Mouse (Mus musculus) heart, embryonic 12.5 days (tissue): ENCODE measurements around the gene F2r. TPM values are rescaled to one million over a fixed set of nuclear protein-coding genes. Genes with fewer than 3 reads are reported as not detected.
A peak's percentile ranks its signal among the peaks of the same experiment; 100 is the strongest.

Experiments used
- ATAC-seq: fragments of 200-750 bp; cut with Nextera tagmentation; 2 replicates; pipeline ENCODE4 v1.8.0; 2017; ENCODE audit warnings: moderate TSS enrichment, moderate library complexity; ENCODE audit not compliant: insufficient number of reproducible peaks, low FRiP score
- H3K27ac ChIP-seq: fragments of 300-500 bp; sonication (generic); 2 replicates; pipeline ENCODE4 v1.5.1; 2016; ENCODE audit warnings: mild to moderate bottlenecking, moderate library complexity; ENCODE audit not compliant: poor library complexity, severe bottlenecking
- H3K27me3 ChIP-seq: fragments of 300-500 bp; sonication (generic); replicated peaks from 2 replicates; pipeline ENCODE4 v1.6.1; 2016; ENCODE audit warnings: mild to moderate bottlenecking, moderate library complexity
- H3K36me3 ChIP-seq: fragments of 300-500 bp; sonication (generic); 2 replicates; pipeline ENCODE4 v1.6.1; 2016; ENCODE audit warnings: mild to moderate bottlenecking, moderate library complexity
- H3K4me1 ChIP-seq: fragments of 300-500 bp; sonication (generic); replicated peaks from 2 replicates; pipeline ENCODE4 v1.6.1; 2016; ENCODE audit warnings: mild to moderate bottlenecking
- H3K4me2 ChIP-seq: fragments of 300-500 bp; sonication (generic); 2 replicates; pipeline ENCODE4 v1.6.1; 2016; ENCODE audit warnings: mild to moderate bottlenecking, moderate library complexity
- H3K4me3 ChIP-seq: fragments of 300-500 bp; sonication (generic); 2 replicates; pipeline ENCODE4 v1.5.1; 2016; ENCODE audit warnings: mild to moderate bottlenecking
- H3K9ac ChIP-seq: fragments of 300-500 bp; sonication (generic); 2 replicates; pipeline ENCODE4 v1.6.1; 2016; ENCODE audit warnings: mild to moderate bottlenecking, moderate library complexity
- H3K9me3 ChIP-seq: fragments of 300-500 bp; sonication (generic); replicated peaks from 2 replicates; pipeline ENCODE4 v1.6.1; 2016; ENCODE audit warnings: mild to moderate bottlenecking, moderate library complexity
- WGBS: fragments of 180-500 bp; shearing (Covaris S2); methylation state at CpG from one replicate; pipeline ENCODE4 v1.1.7; 2016; 5-methylcytosine and 5-hydroxymethylcytosine counted together
- polyA plus RNA-seq: library from polyadenylated mRNA; unstranded; fragments of >200 nt; fragmentation: Nextera tagmentation; extraction: Ambion mirVana; gene quantifications from 2 replicates; pipeline ENCODE4 v1.2.1, GENCODE M21; 2016

The F2r gene
- polyA plus RNA-seq, 1 experiment from 2014 or later = 184 TPM

- no peaks in the 10 kb centered on the region for H3K36me3 ChIP-seq
- H3K27ac ChIP-seq = no peak overlapping the region
- ATAC-seq = no peak
- no peak overlapping the region for H3K4me3 ChIP-seq
- H3K4me1 ChIP-seq = no peaks in the 10 kb centered on the region; the same call in 1 of the 2 replicates
- no peak overlapping the region for H3K4me2 ChIP-seq
- 95% methylated on average over 3 of the region's 3 CpGs for WGBS
- H3K9ac ChIP-seq = no peak overlapping the region
- peaks cover 10% of the 10 kb centered on the region; the same call in 1 of the 2 replicates for H3K9me3 ChIP-seq
- H3K27me3 ChIP-seq = no peaks in the 10 kb centered on the region
Measured at GRCm38 (mm10) chr13:95568336-95568735, 50.0 kb downstream of the F2r start.

DNA sequence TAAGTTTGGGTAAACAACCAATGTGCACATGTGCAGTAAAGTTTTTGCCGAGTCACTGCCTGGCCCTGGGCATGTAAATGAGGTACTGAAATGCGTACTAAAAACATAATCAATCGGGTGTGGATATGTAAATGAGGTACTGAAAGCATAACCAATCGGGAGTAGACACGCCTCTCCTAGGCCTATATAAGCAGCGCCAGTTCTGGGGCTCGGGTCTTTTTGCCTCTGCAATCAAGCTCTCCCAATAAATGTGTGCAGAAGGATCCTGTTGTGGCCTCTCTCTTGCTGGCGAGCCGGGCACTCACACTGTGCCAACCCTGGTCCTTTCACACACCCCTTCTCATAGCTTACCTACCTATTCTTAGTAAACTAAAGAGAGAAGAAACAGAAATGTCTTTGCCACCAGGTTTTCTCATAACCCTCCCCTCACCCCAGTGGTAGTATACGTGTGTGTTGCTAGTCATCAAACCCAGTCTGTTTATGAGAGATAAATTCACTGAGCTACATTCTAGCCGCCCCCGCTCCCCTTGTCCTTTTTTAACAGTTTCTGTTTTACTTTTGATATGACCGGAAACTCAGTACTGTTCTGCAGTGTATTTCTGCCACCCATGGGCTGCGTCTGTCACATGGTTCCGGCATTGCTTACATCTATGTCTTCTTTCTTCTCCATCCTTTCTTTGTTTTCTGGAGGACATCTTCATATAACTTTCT, 51.3 kb downstream of the F2r start:
- 84% methylated on average over 15 of the region's 15 CpGs for WGBS
- Histone ChIP-seq H3K9me3 (peaks cover 10% of the 10 kb centered on the region; the same call in 1 of the 2 replicates), H3K9ac (no peak overlapping the region)

DNA sequence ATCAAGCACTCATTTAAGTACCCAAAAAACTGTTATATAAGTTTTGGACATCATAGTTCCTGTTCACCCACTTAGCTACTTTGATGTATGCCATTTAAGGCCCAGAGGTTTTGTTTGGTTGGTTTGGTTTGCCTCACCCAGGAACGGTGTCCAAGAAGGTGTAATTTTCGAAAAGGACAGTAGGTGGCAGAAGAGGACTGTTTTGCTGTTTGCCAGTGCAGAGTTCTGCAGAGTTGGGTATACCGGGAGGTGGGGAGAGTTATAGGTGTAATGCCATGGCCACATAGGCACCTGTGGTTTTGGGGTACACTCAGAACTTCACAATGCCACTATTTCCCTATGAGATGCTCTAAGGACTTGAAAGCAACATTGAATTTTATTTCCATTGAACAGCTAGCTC, 54.6 kb downstream of the F2r start:
- peaks cover 7% of the 10 kb centered on the region; the same call in 1 of the 2 replicates for H3K9me3 ChIP-seq
- H3K27me3 ChIP-seq = no peaks in the 10 kb centered on the region
- no peak overlapping the region for H3K9ac ChIP-seq
- H3K27ac ChIP-seq = no peak overlapping the region
- ATAC-seq = peak; percentile 62; the same call in 1 of the 2 replicates
- no peaks in the 10 kb centered on the region for H3K36me3 ChIP-seq
- peaks cover 7% of the 10 kb centered on the region for H3K4me1 ChIP-seq
- H3K4me3 ChIP-seq = no peak overlapping the region
- no peak overlapping the region for H3K4me2 ChIP-seq
- 3% methylated on average over 3 of the region's 3 CpGs for WGBS

More for the DNA sequence above, 51.3 kb downstream of the F2r start:
- H3K4me3 ChIP-seq = no peak overlapping the region
- no peak overlapping the region for H3K27ac ChIP-seq
- no peaks in the 10 kb centered on the region for H3K27me3 ChIP-seq
- H3K36me3 ChIP-seq = no peaks in the 10 kb centered on the region
- H3K4me1 ChIP-seq = peaks cover 7% of the 10 kb centered on the region
- H3K4me2 ChIP-seq = no peak overlapping the region
- no peak for ATAC-seq

- Histone ChIP-seq H3K4me1 (peaks cover 7% of the 10 kb centered on the region), H3K36me3 (no peaks in the 10 kb centered on the region), H3K4me2 (0 out of 2 replicates have a peak overlapping the region, but pooled peaks have one; percentile 12), H3K9me3 (peaks cover 3% of the 10 kb centered on the region; the same call in 1 of the 2 replicates), H3K4me3 (no peak overlapping the region), H3K27ac (no peak overlapping the region), H3K27me3 (no peaks in the 10 kb centered on the region), H3K9ac (peak overlapping the region; percentile 5; the same call in 1 of the 2 replicates)
- peak; percentile 13; the same call in 1 of the 2 replicates for ATAC-seq
- 35% methylated on average over 10 of the region's 10 CpGs for WGBS
Measured at GRCm38 (mm10) chr13:95563066-95563610, 55.1 kb downstream of the F2r start.

DNA sequence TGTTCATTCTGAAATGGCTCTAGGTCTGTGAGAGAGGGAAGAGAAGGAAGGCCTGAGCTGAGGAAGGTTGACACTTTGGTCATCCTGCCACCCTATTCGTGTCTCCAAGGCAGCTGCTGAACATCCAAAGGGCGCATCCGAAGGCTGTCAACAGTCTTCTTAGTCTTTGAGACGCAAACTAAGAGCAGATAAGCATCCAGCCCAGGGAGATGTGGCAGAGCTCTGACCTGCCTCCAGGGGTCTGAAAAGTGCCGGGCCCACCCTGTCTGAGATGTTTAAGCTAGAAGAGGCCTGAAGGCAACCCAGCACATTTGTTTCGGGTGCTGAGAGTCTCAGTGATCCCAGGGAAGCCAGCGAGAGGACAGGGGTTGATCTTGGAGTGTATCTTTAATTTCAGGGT, 61.0 kb downstream of the F2r start:
- Histone ChIP-seq H3K4me3 (no peak overlapping the region), H3K4me1 (no peaks in the 10 kb centered on the region), H3K27ac (no peak overlapping the region), H3K9ac (no peak overlapping the region), H3K36me3 (no peaks in the 10 kb centered on the region), H3K27me3 (no peaks in the 10 kb centered on the region), H3K4me2 (no peak overlapping the region), H3K9me3 (no peaks in the 10 kb centered on the region)
- ATAC-seq = no peak
- 47% methylated on average over 7 of the region's 7 CpGs for WGBS

GRCm38 (mm10) chr13:95553885-95554492, 64.3 kb downstream of the F2r start:
- Histone ChIP-seq H3K27me3 (no peaks in the 10 kb centered on the region), H3K9ac (no peak overlapping the region), H3K36me3 (no peaks in the 10 kb centered on the region), H3K9me3 (no peaks in the 10 kb centered on the region), H3K27ac (no peak overlapping the region), H3K4me3 (no peak overlapping the region), H3K4me1 (peaks cover 5% of the 10 kb centered on the region; the same call in 1 of the 2 replicates), H3K4me2 (no peak overlapping the region)
- 82% methylated on average over 11 of the region's 11 CpGs for WGBS
- ATAC-seq = no peak

Other genes with a start within 250 kb of the F2r start
- gene Aggf1, start 243.1 kb downstream of the F2r start, polyA plus RNA-seq = 30.3 and 31.6 TPM in 2 replicates
- 0.17 and 0.18 TPM in 2 replicates for gene Crhbp, start 173.6 kb downstream of the F2r start, polyA plus RNA-seq
- not detected in 2 replicates for gene S100z, start 139.8 kb downstream of the F2r start, polyA plus RNA-seq
- gene F2rl1, start 93.3 kb downstream of the F2r start, polyA plus RNA-seq = 0.26 TPM in 1 of 2 replicates, not detected in the other
- 1.9 and 2.2 TPM in 2 replicates for gene F2rl2, start 78.4 kb upstream of the F2r start, polyA plus RNA-seq